Mouse (Mus musculus) kidney, postnatal 0 days (tissue): ENCODE results near the gene Wwc1. TPM values are rescaled to one million over a fixed set of nuclear protein-coding genes. Genes with fewer than 3 reads are reported as not detected.

Experiments used
- ATAC-seq: fragments of 200-750 bp; cut with Nextera tagmentation; replicated peaks from 2 replicates; pipeline ENCODE4 v1.8.0; 2017; ENCODE audit warnings: low read depth, moderate number of reproducible peaks, moderate TSS enrichment, moderate library complexity; ENCODE audit not compliant: low FRiP score
- DNase-seq: peaks from one replicate; pipeline ENCODE4 v3.0.0-alpha.2; 2016; ENCODE audit warnings: low spot score
- H3K27ac ChIP-seq: fragments of 300-500 bp; sonication (generic); 2 replicates; pipeline ENCODE4 v1.5.1; 2014; ENCODE audit warnings: mild to moderate bottlenecking
- H3K27me3 ChIP-seq: fragments of 300-500 bp; sonication (generic); 2 replicates; pipeline ENCODE4 v1.6.1; 2014; ENCODE audit warnings: low read length, mixed read lengths; ENCODE audit not compliant: insufficient read depth
- H3K36me3 ChIP-seq: fragments of 300-500 bp; sonication (generic); 2 replicates; pipeline ENCODE4 v1.6.1; 2014; ENCODE audit warnings: low read length, mixed read lengths; ENCODE audit not compliant: insufficient read depth
- H3K4me1 ChIP-seq: fragments of 300-500 bp; sonication (generic); replicated peaks from 2 replicates; pipeline ENCODE4 v1.6.1; 2014; ENCODE audit warnings: antibody characterized with exemption, low read length, mixed read lengths; ENCODE audit not compliant: insufficient read depth
- H3K4me2 ChIP-seq: fragments of 300-500 bp; sonication (generic); 2 replicates; pipeline ENCODE4 v1.6.1; 2014; ENCODE audit warnings: mild to moderate bottlenecking, low read length, moderate library complexity, mixed read lengths
- H3K4me3 ChIP-seq: fragments of 300-500 bp; sonication (generic); replicated peaks from 2 replicates; pipeline ENCODE4 v1.5.1; 2014; ENCODE audit warnings: low read depth, low read length
- H3K9ac ChIP-seq: fragments of 300-500 bp; sonication (generic); 2 replicates; pipeline ENCODE4 v1.6.1; 2014; ENCODE audit warnings: low read depth, low read length
- H3K9me3 ChIP-seq: fragments of 300-500 bp; sonication (generic); replicated peaks from 2 replicates; pipeline ENCODE4 v1.6.1; 2016; ENCODE audit warnings: low read length, inconsistent platforms, mixed read lengths
- CTCF ChIP-seq: IDR thresholded peaks from 2 replicates; pipeline ENCODE4 v1.5.1; 2016; ENCODE audit warnings: antibody characterized with exemption, low read depth, mild to moderate bottlenecking, moderate library complexity
- WGBS: fragments of 180-500 bp; shearing (Covaris S2); extraction: QIAGEN DNeasy Blood & Tissue Kit; methylation state at CpG from one replicate; pipeline ENCODE4 v1.1.7; 2014; 5-methylcytosine and 5-hydroxymethylcytosine counted together
- polyA plus RNA-seq: library from polyadenylated mRNA; unstranded; fragments of >200 nt; fragmentation: Nextera tagmentation; extraction: Ambion mirVana; gene quantifications from 2 replicates; pipeline ENCODE4 v1.2.1, GENCODE M21; 2015

Gene Wwc1
- polyA plus RNA-seq, 1 experiment from 2014 or later = 20.4 TPM

- ATAC-seq = peak; percentile 60; the same call in 1 of the 2 replicates
- peak; percentile 48 for DNase-seq
- Histone ChIP-seq H3K4me3 (0 out of 2 replicates have a peak overlapping the region, but pooled peaks have one; percentile 3), H3K9me3 (no peaks in the 10 kb centered on the region), H3K27me3 (no peaks in the 10 kb centered on the region), H3K4me1 (no peaks in the 10 kb centered on the region), H3K27ac (no peak overlapping the region; the same call in 1 of the 2 replicates), H3K9ac (no peak overlapping the region), H3K36me3 (no peaks in the 10 kb centered on the region), H3K4me2 (peak overlapping the region; percentile 53)
- TF ChIP-seq CTCF = peak; percentile 57
- WGBS = 1% methylated on average over 19 of the region's 19 CpGs
Measured at GRCm38 (mm10) chr11:35985841-35986393, 5.6 kb upstream of the Wwc1 start.

DNA sequence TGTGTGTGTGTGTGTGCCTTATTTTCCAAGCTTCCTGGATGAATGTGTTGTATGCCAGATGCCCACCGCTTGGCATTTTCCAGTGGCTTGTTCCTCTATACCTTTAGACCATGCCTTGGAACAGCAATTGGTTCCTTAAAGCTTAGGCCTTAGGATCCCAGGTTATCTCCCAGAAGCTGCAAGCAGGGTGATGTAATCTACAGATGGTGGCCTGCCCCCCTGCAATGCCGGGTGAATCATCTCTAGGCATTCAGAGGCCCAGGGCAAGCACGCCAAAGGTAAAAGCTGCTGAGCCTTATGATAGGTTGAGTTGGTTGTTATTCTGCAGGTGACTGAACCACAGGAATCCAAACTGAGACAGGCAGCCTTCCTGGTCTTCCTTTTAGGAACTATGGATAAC is 2.4 kb upstream of the Wwc1 start:
- ATAC-seq (no peak), DNase-seq (peak; percentile 30)
- Histone ChIP-seq H3K36me3 (no peaks in the 10 kb centered on the region), H3K4me3 (no peak overlapping the region), H3K27ac (no peak overlapping the region), H3K9me3 (no peaks in the 10 kb centered on the region), H3K4me2 (no peak overlapping the region), H3K27me3 (no peaks in the 10 kb centered on the region), H3K9ac (no peak overlapping the region), H3K4me1 (no peaks in the 10 kb centered on the region)
- 69% methylated on average over 3 of the region's 3 CpGs for WGBS
- no peak for TF ChIP-seq CTCF

GRCm38 (mm10) chr11:35979733-35980410 is 455 bp downstream of the Wwc1 start:
- Histone ChIP-seq H3K4me3 (peak overlapping the region; percentile 56), H3K4me1 (peaks cover 14% of the 10 kb centered on the region; the same call in 1 of the 2 replicates), H3K27ac (peak overlapping the region; percentile 84), H3K9ac (peak overlapping the region; percentile 70), H3K4me2 (peak overlapping the region; percentile 90), H3K9me3 (no peaks in the 10 kb centered on the region), H3K27me3 (no peaks in the 10 kb centered on the region), H3K36me3 (no peaks in the 10 kb centered on the region)
- under 1% methylated on average over 47 of the region's 66 CpGs for WGBS
- ATAC-seq (peak; percentile 40), DNase-seq (peak; percentile 32)
- TF ChIP-seq CTCF = no peak

DNA sequence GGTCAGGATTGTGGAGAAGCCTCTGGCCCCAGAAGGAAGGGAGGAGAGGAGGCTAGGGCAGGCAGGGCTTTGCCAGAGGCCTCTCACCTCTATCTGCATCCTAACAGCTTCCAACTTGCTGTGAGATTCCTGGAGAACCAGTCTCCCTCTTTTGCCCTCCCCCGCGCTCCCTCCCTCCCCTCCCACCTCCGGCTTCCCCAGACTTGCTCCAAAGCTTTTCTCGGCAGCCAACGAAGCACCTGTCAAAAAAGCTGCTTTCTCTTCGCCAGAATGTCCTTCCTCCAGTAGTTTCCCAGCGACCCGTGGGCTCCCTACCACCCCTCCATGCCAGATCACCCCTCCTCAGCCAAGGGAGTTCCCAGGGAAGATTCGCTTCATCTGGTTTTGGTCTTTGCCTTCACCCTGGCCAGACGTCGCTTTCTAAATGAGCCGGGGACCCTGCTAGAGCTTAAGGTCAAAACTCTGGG is 1.0 kb downstream of the Wwc1 start:
- H3K4me2 ChIP-seq = peak overlapping the region; percentile 90
- 1% methylated on average over 12 of the region's 12 CpGs for WGBS
- peaks cover 14% of the 10 kb centered on the region; the same call in 1 of the 2 replicates for H3K4me1 ChIP-seq
- ATAC-seq (no peak), DNase-seq (peak; percentile 29)
- H3K4me3 ChIP-seq = peak overlapping the region; percentile 56
- H3K9me3 ChIP-seq = no peaks in the 10 kb centered on the region
- no peak for TF ChIP-seq CTCF
- no peaks in the 10 kb centered on the region for H3K27me3 ChIP-seq
- no peaks in the 10 kb centered on the region for H3K36me3 ChIP-seq
- peak overlapping the region; percentile 84 for H3K27ac ChIP-seq
- peak overlapping the region; percentile 70 for H3K9ac ChIP-seq

DNA sequence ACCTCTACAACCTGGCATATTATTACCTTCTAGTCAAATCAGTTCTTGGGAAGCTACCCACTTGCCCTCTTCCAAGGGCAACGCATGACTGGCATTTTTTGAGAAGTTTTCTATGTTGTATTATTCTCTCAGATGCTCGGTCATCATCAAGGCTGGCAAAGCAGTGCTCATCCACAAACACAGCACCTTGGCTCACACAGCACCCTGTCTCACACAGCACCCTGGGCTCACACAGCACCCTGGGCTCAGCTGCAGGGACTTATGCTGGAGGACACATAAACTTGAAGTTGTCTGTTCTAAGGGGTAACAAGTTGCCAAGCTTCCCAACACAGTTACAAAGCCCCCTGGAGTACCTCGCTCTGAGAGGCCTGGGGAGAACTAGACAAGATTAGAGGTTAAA is 2.5 kb downstream of the Wwc1 start:
- Histone ChIP-seq H3K36me3 (no peaks in the 10 kb centered on the region), H3K27ac (peak overlapping the region; percentile 22; the same call in 1 of the 2 replicates), H3K4me2 (peak overlapping the region; percentile 90), H3K27me3 (no peaks in the 10 kb centered on the region), H3K4me1 (peaks cover 20% of the 10 kb centered on the region; the same call in 1 of the 2 replicates), H3K9ac (no peak overlapping the region), H3K9me3 (no peaks in the 10 kb centered on the region), H3K4me3 (no peak overlapping the region)
- TF ChIP-seq CTCF = no peak
- no peak for ATAC-seq
- 85% methylated on average over 3 of the region's 3 CpGs for WGBS
- DNase-seq = no peak

- H3K4me2 ChIP-seq = peak overlapping the region; percentile 90
- DNase-seq (no peak), ATAC-seq (no peak)
- H3K27me3 ChIP-seq = no peaks in the 10 kb centered on the region
- H3K4me1 ChIP-seq = peaks cover 25% of the 10 kb centered on the region; the same call in 1 of the 2 replicates
- TF ChIP-seq CTCF = no peak
- 69% methylated on average over 6 of the region's 6 CpGs for WGBS
- H3K27ac ChIP-seq = peak overlapping the region; percentile 65; the same call in 1 of the 2 replicates
- H3K4me3 ChIP-seq = no peak overlapping the region
- no peaks in the 10 kb centered on the region for H3K9me3 ChIP-seq
- no peak overlapping the region for H3K9ac ChIP-seq
- no peaks in the 10 kb centered on the region for H3K36me3 ChIP-seq
Measured at GRCm38 (mm10) chr11:35977096-35977495, 3.2 kb downstream of the Wwc1 start.
